Mouse (Mus musculus): Measurements from ENCODE around the gene Gm20388.

DNA sequence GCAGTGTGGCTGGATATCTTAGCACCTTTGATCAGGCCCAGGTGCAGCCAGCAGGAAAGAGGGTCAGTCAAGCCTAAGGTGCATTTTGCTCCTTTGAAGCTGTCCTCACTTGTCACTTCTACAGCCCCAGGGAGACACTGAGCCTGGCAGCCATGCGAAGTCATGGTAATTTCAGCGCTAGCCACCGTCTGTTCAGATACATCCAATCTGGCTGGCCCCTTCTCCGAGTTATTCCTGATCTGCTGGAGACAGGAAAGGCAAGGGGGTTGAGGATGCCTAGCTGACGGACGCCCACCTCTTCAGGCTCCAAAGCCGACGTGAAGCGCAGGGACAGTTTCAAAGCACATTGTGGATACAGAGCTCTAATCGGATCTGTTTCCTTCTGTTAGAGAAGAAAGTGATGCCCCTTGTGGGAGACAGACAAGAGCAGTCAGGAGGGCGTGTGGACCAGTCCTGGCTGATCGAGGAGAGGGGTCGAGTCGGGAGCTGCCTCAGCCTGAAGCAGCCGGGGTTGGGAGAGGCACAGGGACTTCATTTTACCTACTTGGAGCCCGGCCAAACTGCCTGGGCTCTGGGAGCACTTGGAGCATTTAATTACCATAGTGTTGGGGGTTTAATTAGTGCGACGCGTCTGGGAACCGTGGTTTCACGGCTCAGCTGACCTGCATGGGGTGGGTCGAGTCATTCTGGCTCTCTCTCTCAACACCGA, 2613.2 kb downstream of the Gm20388 start:
- no peak for TF ChIP-seq POLR2A (IDR thresholded peaks at IDR 0.05; ENCODE audit: borderline replicate concordance, extremely low read depth, insufficient read depth, insufficient read length, poor library complexity, severe bottlenecking)
- TF ChIP-seq CTCF (IDR thresholded peaks at IDR 0.05; ENCODE audit: borderline replicate concordance, extremely low read depth, insufficient read depth, insufficient read length), result no peak

All from brain, embryonic 14.5 days (tissue).